Mouse (Mus musculus): ENCODE measurements around the gene Vps72. TPM values are rescaled to one million over a fixed set of nuclear protein-coding genes. Genes with fewer than 3 reads are reported as not detected.
A peak's percentile ranks its signal among the peaks of the same experiment; 100 is the strongest.
"Not testable (repeated sequence)": the region's sequence is repeated elsewhere in the genome, so short reads cannot be mapped to it uniquely, and the experiment has no call there.

Gene Vps72
- polyA plus RNA-seq, 1 experiment from 2014 or later = 238 TPM

- DNase-seq (ENCODE audit: low spot score, missing footprints) = no peak
- Histone ChIP-seq H3K4me3 (ENCODE audit: low read depth, low read length) (peak overlapping the region; percentile 96), H3K9me3 (ENCODE audit: control insufficient read depth, low read length) (no peaks in the 10 kb centered on the region), H3K4me1 (ENCODE audit: control insufficient read depth, insufficient read depth, low read length) (peaks cover 10% of the 10 kb centered on the region), H3K36me3 (ENCODE audit: control insufficient read depth, insufficient read depth, low read length) (no peaks in the 10 kb centered on the region), H3K27me3 (ENCODE audit: control insufficient read depth, insufficient read depth, low read length) (no peaks in the 10 kb centered on the region), H3K4me2 (peak overlapping the region; percentile 75), H3K27ac (ENCODE audit: low read depth, low read length) (peak overlapping the region; percentile 71), H3K9ac (ENCODE audit: low read length) (peak overlapping the region; percentile 92)
- ATAC-seq (ENCODE audit: low FRiP score) = no peak
- under 1% methylated on average over 16 of the region's 16 CpGs for whole genome bisulfite sequencing
Measured at GRCm38 (mm10) chr3:95105586-95106337, 5.1 kb upstream of the Vps72 start.

- Histone ChIP-seq H3K9me3 (ENCODE audit: control insufficient read depth, low read length) (no peaks in the 10 kb centered on the region), H3K36me3 (ENCODE audit: control insufficient read depth, insufficient read depth, low read length) (no peaks in the 10 kb centered on the region), H3K9ac (ENCODE audit: low read length) (peak within 1 kb of the TSS; percentile 92), H3K27ac (ENCODE audit: low read depth, low read length) (peak within 1 kb of the TSS; percentile 71), H3K4me2 (peak within 1 kb of the TSS; percentile 75), H3K27me3 (ENCODE audit: control insufficient read depth, insufficient read depth, low read length) (no peaks in the 10 kb centered on the region), H3K4me3 (ENCODE audit: low read depth, low read length) (peak within 1 kb of the TSS; percentile 96), H3K4me1 (ENCODE audit: control insufficient read depth, insufficient read depth, low read length) (peaks cover 10% of the 10 kb centered on the region)
- WGBS = under 1% methylated on average over 51 of the region's 51 CpGs
- DNase-seq (ENCODE audit: low spot score, missing footprints) (peak; percentile 99), ATAC-seq (ENCODE audit: low FRiP score) (peak; percentile 90)
Measured at GRCm38 (mm10) chr3:95106338-95107117, 4.3 kb upstream of the Vps72 start, which contains the start of gene Pip5k1a. Pip5k1a (minus strand) TSS chr3:95106930.

GRCm38 (mm10) chr3:95107308-95107707 lies 3.5 kb upstream of the Vps72 start:
- H3K27ac ChIP-seq (ENCODE audit: low read depth, low read length); H3K4me3 ChIP-seq (ENCODE audit: low read depth, low read length); H3K27me3 ChIP-seq (ENCODE audit: control insufficient read depth, insufficient read depth, low read length); DNase-seq (ENCODE audit: low spot score, missing footprints); ATAC-seq (ENCODE audit: low FRiP score); H3K9me3 ChIP-seq (ENCODE audit: control insufficient read depth, low read length); H3K36me3 ChIP-seq (ENCODE audit: control insufficient read depth, insufficient read depth, low read length): not testable (repeated sequence)
- peaks cover 14% of the 10 kb centered on the region for H3K4me1 ChIP-seq (ENCODE audit: control insufficient read depth, insufficient read depth, low read length)
- H3K9ac ChIP-seq (ENCODE audit: low read length) = peak overlapping the region; percentile 58; the same call in 1 of the 2 replicates
- peak overlapping the region; percentile 75 for H3K4me2 ChIP-seq

DNA sequence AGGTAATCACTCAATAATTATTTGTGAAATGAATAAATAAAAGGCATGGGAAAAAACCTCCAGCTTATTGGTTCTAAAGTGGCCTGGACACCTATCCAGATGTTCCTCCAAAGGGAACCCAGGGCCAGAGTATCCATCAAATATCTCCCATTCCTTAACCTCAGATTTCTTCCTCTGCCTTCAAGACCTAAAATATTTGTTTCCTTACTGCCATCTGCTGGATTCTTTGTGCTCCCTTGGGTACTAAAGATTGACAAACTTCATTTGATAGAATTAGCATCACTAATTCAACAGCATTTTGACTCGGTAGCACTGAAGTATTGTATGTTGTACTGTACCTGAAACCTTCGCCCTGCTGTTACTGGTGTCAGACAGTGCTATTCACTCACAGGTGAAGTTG lies 2.9 kb upstream of the Vps72 start:
- Histone ChIP-seq H3K27me3 (ENCODE audit: control insufficient read depth, insufficient read depth, low read length) (no peaks in the 10 kb centered on the region), H3K4me2 (no peak overlapping the region), H3K4me1 (ENCODE audit: control insufficient read depth, insufficient read depth, low read length) (peaks cover 16% of the 10 kb centered on the region), H3K27ac (ENCODE audit: low read depth, low read length) (no peak overlapping the region), H3K9ac (ENCODE audit: low read length) (no peak overlapping the region), H3K4me3 (ENCODE audit: low read depth, low read length) (no peak overlapping the region), H3K36me3 (ENCODE audit: control insufficient read depth, insufficient read depth, low read length) (no peaks in the 10 kb centered on the region), H3K9me3 (ENCODE audit: control insufficient read depth, low read length) (no peaks in the 10 kb centered on the region)
- no peak for ATAC-seq (ENCODE audit: low FRiP score)
- DNase-seq (ENCODE audit: low spot score, missing footprints) = no peak
- WGBS = 65% methylated on average over 2 of the region's 2 CpGs

- peaks cover 10% of the 10 kb centered on the region for H3K36me3 ChIP-seq (ENCODE audit: control insufficient read depth, insufficient read depth, low read length)
- DNase-seq (ENCODE audit: low spot score, missing footprints) (no peak), ATAC-seq (ENCODE audit: low FRiP score) (no peak)
- H3K4me2 ChIP-seq = 0 out of 2 replicates have a peak overlapping the region, but pooled peaks have one; percentile 40
- WGBS = 93% methylated on average over 1 of the region's 1 CpGs
- H3K9me3 ChIP-seq (ENCODE audit: control insufficient read depth, low read length) = no peaks in the 10 kb centered on the region
- H3K4me3 ChIP-seq (ENCODE audit: low read depth, low read length) = no peak overlapping the region
- no peaks in the 10 kb centered on the region for H3K27me3 ChIP-seq (ENCODE audit: control insufficient read depth, insufficient read depth, low read length)
- H3K9ac ChIP-seq (ENCODE audit: low read length) = no peak overlapping the region
- H3K4me1 ChIP-seq (ENCODE audit: control insufficient read depth, insufficient read depth, low read length) = peaks cover 6% of the 10 kb centered on the region
- H3K27ac ChIP-seq (ENCODE audit: low read depth, low read length) = no peak overlapping the region
Measured at GRCm38 (mm10) chr3:95112760-95113159, 1.9 kb downstream of the Vps72 start.

- no peak overlapping the region for H3K4me3 ChIP-seq (ENCODE audit: low read depth, low read length)
- H3K9ac ChIP-seq (ENCODE audit: low read length) = no peak overlapping the region
- ATAC-seq (ENCODE audit: low FRiP score) = no peak
- no peak overlapping the region for H3K27ac ChIP-seq (ENCODE audit: low read depth, low read length)
- DNase-seq (ENCODE audit: low spot score, missing footprints) = no peak
- WGBS = 93% methylated on average over 2 of the region's 2 CpGs
- H3K4me1 ChIP-seq (ENCODE audit: control insufficient read depth, insufficient read depth, low read length) = no peaks in the 10 kb centered on the region; the same call in 1 of the 2 replicates
- H3K27me3 ChIP-seq (ENCODE audit: control insufficient read depth, insufficient read depth, low read length) = no peaks in the 10 kb centered on the region
- no peaks in the 10 kb centered on the region for H3K9me3 ChIP-seq (ENCODE audit: control insufficient read depth, low read length)
- H3K4me2 ChIP-seq = no peak overlapping the region
- peaks cover 36% of the 10 kb centered on the region for H3K36me3 ChIP-seq (ENCODE audit: control insufficient read depth, insufficient read depth, low read length)
Measured at GRCm38 (mm10) chr3:95117751-95118150, 6.9 kb downstream of the Vps72 start.

GRCm38 (mm10) chr3:95121580-95121979 lies 10.8 kb downstream of the Vps72 start:
- peaks cover 27% of the 10 kb centered on the region for H3K36me3 ChIP-seq (ENCODE audit: control insufficient read depth, insufficient read depth, low read length)
- H3K4me2 ChIP-seq = no peak overlapping the region
- no peaks in the 10 kb centered on the region for H3K4me1 ChIP-seq (ENCODE audit: control insufficient read depth, insufficient read depth, low read length)
- ATAC-seq (ENCODE audit: low FRiP score) (no peak), DNase-seq (ENCODE audit: low spot score, missing footprints) (no peak)
- H3K9me3 ChIP-seq (ENCODE audit: control insufficient read depth, low read length) = no peaks in the 10 kb centered on the region
- H3K9ac ChIP-seq (ENCODE audit: low read length) = no peak overlapping the region
- H3K27ac ChIP-seq (ENCODE audit: low read depth, low read length) = no peak overlapping the region
- no peak overlapping the region for H3K4me3 ChIP-seq (ENCODE audit: low read depth, low read length)
- no peaks in the 10 kb centered on the region for H3K27me3 ChIP-seq (ENCODE audit: control insufficient read depth, insufficient read depth, low read length)
- 92% methylated on average over 6 of the region's 6 CpGs for WGBS

- no peak for DNase-seq (ENCODE audit: low spot score, missing footprints)
- H3K9me3 ChIP-seq (ENCODE audit: control insufficient read depth, low read length) = no peaks in the 10 kb centered on the region
- H3K4me1 ChIP-seq (ENCODE audit: control insufficient read depth, insufficient read depth, low read length) = no peaks in the 10 kb centered on the region
- 68% methylated on average over 6 of the region's 6 CpGs for WGBS
- no peaks in the 10 kb centered on the region for H3K27me3 ChIP-seq (ENCODE audit: control insufficient read depth, insufficient read depth, low read length)
- no peak within 1 kb of the TSS for H3K9ac ChIP-seq (ENCODE audit: low read length)
- no peak within 1 kb of the TSS for H3K4me2 ChIP-seq
- peaks cover 19% of the 10 kb centered on the region for H3K36me3 ChIP-seq (ENCODE audit: control insufficient read depth, insufficient read depth, low read length)
- no peak within 1 kb of the TSS for H3K4me3 ChIP-seq (ENCODE audit: low read depth, low read length)
- H3K27ac ChIP-seq (ENCODE audit: low read depth, low read length) = no peak within 1 kb of the TSS
- ATAC-seq (ENCODE audit: low FRiP score) = peak; percentile 49; the same call in 1 of the 2 replicates
Measured at GRCm38 (mm10) chr3:95124246-95124645, 13.4 kb downstream of the Vps72 start, which contains the start of gene Tmod4. Tmod4 (plus strand) TSS chr3:95124476.

DNA sequence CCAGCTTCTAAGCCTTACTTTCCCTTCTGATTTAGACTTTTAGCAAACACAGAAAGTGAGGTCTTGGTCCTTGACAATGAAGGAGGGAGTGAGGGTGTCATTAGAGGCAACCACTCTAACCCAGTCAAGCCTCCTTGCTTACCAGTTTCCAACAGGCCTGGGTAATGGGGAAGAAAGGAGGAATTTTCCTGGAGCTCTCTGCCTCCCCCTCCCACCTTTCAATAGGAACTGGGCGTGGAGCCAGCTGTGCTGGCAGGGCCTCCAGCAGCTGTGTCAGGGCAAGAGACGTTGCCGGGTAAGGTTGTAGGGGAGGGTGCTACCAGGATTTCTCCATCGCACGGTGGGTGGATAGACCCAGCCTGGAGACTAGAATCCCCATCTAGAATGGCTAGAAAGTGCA lies 14.2 kb downstream of the Vps72 start:
- DNase-seq (ENCODE audit: low spot score, missing footprints) (no peak), ATAC-seq (ENCODE audit: low FRiP score) (no peak)
- no peak overlapping the region for H3K4me2 ChIP-seq
- no peak overlapping the region for H3K27ac ChIP-seq (ENCODE audit: low read depth, low read length)
- WGBS = 59% methylated on average over 5 of the region's 5 CpGs
- H3K9me3 ChIP-seq (ENCODE audit: control insufficient read depth, low read length) = no peaks in the 10 kb centered on the region
- no peak overlapping the region for H3K9ac ChIP-seq (ENCODE audit: low read length)
- peaks cover 15% of the 10 kb centered on the region for H3K36me3 ChIP-seq (ENCODE audit: control insufficient read depth, insufficient read depth, low read length)
- no peaks in the 10 kb centered on the region for H3K4me1 ChIP-seq (ENCODE audit: control insufficient read depth, insufficient read depth, low read length)
- no peaks in the 10 kb centered on the region for H3K27me3 ChIP-seq (ENCODE audit: control insufficient read depth, insufficient read depth, low read length)
- no peak overlapping the region for H3K4me3 ChIP-seq (ENCODE audit: low read depth, low read length)
